ENCODE assay signal across 29 mouse cellular contexts in genomic region chr16:7251696-7252095, GRCm38 (mm10).
DNase-seq lines count a peak whose midpoint lies in the region; ATAC-seq and TF ChIP-seq lines count a peak whose summit lies in the region.
"Had no signal": no experiment of that assay in that cellular context is flagged by ENCODE, and none has a peak within 500 bp of the region (broad histone marks: within the 10 kb centered on the region; RNA-seq: fewer than 3 reads in every experiment).

No protein-coding gene starts in this region.

- peaks cover 13% of the 10 kb centered on the region for H3K4me1 ChIP-seq in kidney, embryonic 15.5 days
- H3K4me1 ChIP-seq: embryonic facial prominence, embryonic 13.5 days; forebrain, embryonic 12.5 days had no signal

- no peak for TF ChIP-seq POLR2A in brain, embryonic 14.5 days (IDR thresholded peaks at IDR 0.05; ENCODE audit: borderline replicate concordance, extremely low read depth, insufficient read depth, insufficient read length, poor library complexity, severe bottlenecking)

- no peak overlapping the region for H3K4me3 ChIP-seq in kidney, embryonic 15.5 days (replicated peaks)
- H3K4me3 ChIP-seq in layer of hippocampus, adult 2 months, result no peak overlapping the region
- H3K4me3 ChIP-seq: embryonic facial prominence, embryonic 10.5 days; embryonic facial prominence, embryonic 13.5 days; erythroblast, embryonic 14.5 days; forebrain, embryonic 12.5 days; gastrocnemius, adult 2 months; hindbrain, embryonic 12.5 days had no signal

- no peak overlapping the region for H3K9ac ChIP-seq in kidney, embryonic 15.5 days
- H3K9ac ChIP-seq: embryonic facial prominence, embryonic 13.5 days; forebrain, embryonic 12.5 days; hindbrain, embryonic 12.5 days had no signal

- ATAC-seq in kidney, embryonic 15.5 days (replicated peaks; ENCODE audit: low FRiP score), result peak; percentile 73
- ATAC-seq: forebrain, embryonic 16.5 days; hindbrain, embryonic 16.5 days; Patski had no signal

- no peaks in the 10 kb centered on the region for H3K27me3 ChIP-seq in kidney, embryonic 15.5 days
- H3K27me3 ChIP-seq: CH12.LX; embryonic facial prominence, embryonic 13.5 days; forebrain, embryonic 12.5 days; hindbrain, embryonic 12.5 days; Patski had no signal

- no peak for DNase-seq in kidney, postnatal 10 days
- DNase-seq in layer of hippocampus, adult 2 months (ENCODE audit: low spot score in 2 of 2), result no peak
- no peak for DNase-seq in layer of hippocampus, adult 9-10 months (ENCODE audit: low spot score)
- DNase-seq in brain, embryonic 14.5 days (ENCODE audit: low read depth), result peak; percentile 11
- peak; percentile 4 for DNase-seq in mesoderm, embryonic 11.5 days (ENCODE audit: low read depth, low spot score)
- DNase-seq in c-Kit-positive CD71-positive TER-119-positive erythroid progenitor cells, embryonic 14.5 days (ENCODE audit: low spot score), result no peak
- DNase-seq: adrenal gland, postnatal 10 days; adrenal gland, postnatal 36 days; B cell, adult 2 months; cerebellum, adult 11-12 months; cerebellum, adult 8-10 months; cerebellum, postnatal 10 days; cerebellum, postnatal 36 days; embryo, embryonic 11 days; gastrocnemius, adult 2 months; gastrocnemius, postnatal 14 days; heart, adult 11 months had no signal

- H3K9me3 ChIP-seq in kidney, embryonic 15.5 days (replicated peaks), result no peaks in the 10 kb centered on the region
- H3K9me3 ChIP-seq: embryonic facial prominence, embryonic 10.5 days; embryonic facial prominence, embryonic 13.5 days; forebrain, embryonic 12.5 days; hindbrain, embryonic 12.5 days had no signal

- WGBS in kidney, embryonic 15.5 days, result 25% methylated on average over 4 of the region's 4 CpGs

- no peaks in the 10 kb centered on the region for H3K36me3 ChIP-seq in kidney, embryonic 15.5 days
- H3K36me3 ChIP-seq: embryonic facial prominence, embryonic 10.5 days; embryonic facial prominence, embryonic 13.5 days; forebrain, embryonic 12.5 days; G1E; hindbrain, embryonic 12.5 days had no signal

- peak overlapping the region; percentile 37 for H3K4me2 ChIP-seq in kidney, embryonic 15.5 days
- H3K4me2 ChIP-seq: embryonic facial prominence, embryonic 13.5 days; forebrain, embryonic 12.5 days; heart, embryonic 11.5 days; hindbrain, embryonic 12.5 days had no signal

- no peak for TF ChIP-seq CTCF in layer of hippocampus, adult 2 months (conservative IDR thresholded peaks at IDR 0.05)
- no peak for TF ChIP-seq CTCF in brain, embryonic 14.5 days (IDR thresholded peaks at IDR 0.05; ENCODE audit: borderline replicate concordance, extremely low read depth, insufficient read depth, insufficient read length)

- no peak overlapping the region for H3K27ac ChIP-seq in kidney, embryonic 15.5 days
- peak overlapping the region; percentile 51; the same call in 1 of the 2 replicates for H3K27ac ChIP-seq in layer of hippocampus, adult 2 months
- H3K27ac ChIP-seq: embryonic facial prominence, embryonic 10.5 days; embryonic facial prominence, embryonic 13.5 days; forebrain, embryonic 12.5 days; gastrocnemius, adult 2 months; hindbrain, embryonic 12.5 days had no signal

Comparison
In these comparisons a context has a peak if more than half of its experiments do, and no peak if none do; other contexts are left out.
1. DNase-seq: peak in brain, embryonic 14.5 days (single experiment) and mesoderm, embryonic 11.5 days (single experiment); none in kidney, postnatal 10 days (single experiment), layer of hippocampus, adult 2 months (0 of 2), layer of hippocampus, adult 9-10 months (single experiment) and c-Kit-positive CD71-positive TER-119-positive erythroid progenitor cells, embryonic 14.5 days (single experiment).